Mouse (Mus musculus) ovary, postnatal 14 days (tissue): Measurements from ENCODE around the gene Nfyb.
A peak's percentile ranks its signal among the peaks of the same experiment; 100 is the strongest.

Experiments used
- DNase-seq: peaks from one replicate; pipeline ENCODE4 v3.0.0; 2022; ENCODE audit warnings: low spot score

Gene Nfyb

GRCm38 (mm10) chr10:82778791-82779549 is 15.0 kb upstream of the Nfyb start:
- no peak for DNase-seq

GRCm38 (mm10) chr10:82777886-82778285 is 13.9 kb upstream of the Nfyb start:
- no peak for DNase-seq

GRCm38 (mm10) chr10:82777075-82777474 is 13.1 kb upstream of the Nfyb start:
- DNase-seq, result no peak

- no peak for DNase-seq
These were observed 10.9 kb upstream of the Nfyb start for GRCm38 (mm10) chr10:82774841-82775240.

- no peak for DNase-seq
These were observed 7.7 kb upstream of the Nfyb start for GRCm38 (mm10) chr10:82771595-82772170.

- no peak for DNase-seq
These were observed 6.8 kb upstream of the Nfyb start for GRCm38 (mm10) chr10:82770713-82771112.

- DNase-seq, result no peak
These were observed 5.0 kb upstream of the Nfyb start for GRCm38 (mm10) chr10:82768901-82769300.

GRCm38 (mm10) chr10:82762756-82763681 is 925 bp downstream of the Nfyb start:
- peak; percentile 11 for DNase-seq

GRCm38 (mm10) chr10:82761037-82761811 is 2.7 kb downstream of the Nfyb start:
- DNase-seq, result no peak

GRCm38 (mm10) chr10:82759706-82760105 is 4.2 kb downstream of the Nfyb start:
- DNase-seq, result no peak

GRCm38 (mm10) chr10:82758878-82759277 is 5.1 kb downstream of the Nfyb start:
- no peak for DNase-seq

- DNase-seq, result no peak
These were observed 5.6 kb downstream of the Nfyb start for GRCm38 (mm10) chr10:82758368-82758767.

- DNase-seq, result no peak
These were observed 6.6 kb downstream of the Nfyb start for GRCm38 (mm10) chr10:82757341-82757740.

- no peak for DNase-seq
These were observed 7.5 kb downstream of the Nfyb start for GRCm38 (mm10) chr10:82756466-82756865.

- no peak for DNase-seq
These were observed 8.6 kb downstream of the Nfyb start for GRCm38 (mm10) chr10:82755213-82755890.

- no peak for DNase-seq
These were observed 9.3 kb downstream of the Nfyb start for GRCm38 (mm10) chr10:82754642-82755041.

- DNase-seq, result no peak
These were observed 11.0 kb downstream of the Nfyb start for GRCm38 (mm10) chr10:82752921-82753320.

- no peak for DNase-seq
These were observed 13.2 kb downstream of the Nfyb start for GRCm38 (mm10) chr10:82750778-82751177.

GRCm38 (mm10) chr10:82746988-82747850 is 16.7 kb downstream of the Nfyb start:
- no peak for DNase-seq

GRCm38 (mm10) chr10:82745301-82745700 is 18.6 kb downstream of the Nfyb start:
- no peak for DNase-seq
